In genomic region chr10:18891110-18891509, GRCm38 (mm10) we compare ENCODE assay signal across 25 mouse cellular contexts. TPM values are rescaled to one million over a fixed set of nuclear protein-coding genes. Genes with fewer than 3 reads are reported as not detected.
DNase-seq lines count a peak whose midpoint lies in the region; ATAC-seq and TF ChIP-seq lines count a peak whose summit lies in the region.
"Had no signal": no experiment of that assay in that cellular context is flagged by ENCODE, and none has a peak within 500 bp of the region (broad histone marks: within the 10 kb centered on the region; RNA-seq: fewer than 3 reads in every experiment).

No protein-coding gene starts in this region.

- H3K79me2 ChIP-seq in MEL (ENCODE audit: control insufficient read depth, insufficient read depth, low read length, poor library complexity) = no peaks in the 10 kb centered on the region

- peak; percentile 74 for ATAC-seq in granulocyte monocyte progenitor cell, adult 5-6 weeks (replicated peaks; ENCODE audit: poor library complexity, severe bottlenecking)
- peak; percentile 60 for ATAC-seq in megakaryocyte, adult 5-6 weeks (ENCODE audit: poor library complexity, severe bottlenecking)
- ATAC-seq: activated CD4-positive, CD25-positive, alpha-beta regulatory T cell, adult 4 months; forebrain, embryonic 14.5 days; hindbrain, embryonic 16.5 days had no signal

- peaks cover 0 to 30% of the 10 kb centered on the region in 2 experiments; a peak in 2 of 4 replicates for H3K36me3 ChIP-seq in MEL (ENCODE audit: control insufficient read depth in 1 of 2, insufficient read depth in 2 of 2, low read length in 2 of 2)
- H3K36me3 ChIP-seq: embryonic facial prominence, embryonic 12.5 days; heart, embryonic 10.5 days; heart, embryonic 15.5 days; limb, embryonic 12.5 days; liver, embryonic 15.5 days; lung, embryonic 15.5 days had no signal

- TF ChIP-seq EP300 in MEL (IDR thresholded peaks at IDR 0.05; ENCODE audit: low read depth in 1 of 2, low read length in 2 of 2) = peak; percentile 79 to 93

- TF ChIP-seq RAD21 in MEL (IDR thresholded peaks at IDR 0.05; ENCODE audit: low read depth, low read length) = no peak

- H3K27ac ChIP-seq in MEL (ENCODE audit: control insufficient read depth, low read depth, low read length) = peak overlapping the region; percentile 36; the same call in 1 of the 2 replicates
- H3K27ac ChIP-seq: embryonic facial prominence, embryonic 12.5 days; gastrocnemius, adult 2 months; heart, embryonic 10.5 days; heart, embryonic 15.5 days; kidney, postnatal 0 days; limb, embryonic 12.5 days; liver, embryonic 15.5 days; lung, embryonic 15.5 days had no signal

- no peaks in the 10 kb centered on the region for H3K9me3 ChIP-seq in MEL (replicated peaks; ENCODE audit: insufficient read depth, low read length)
- H3K9me3 ChIP-seq: embryonic facial prominence, embryonic 12.5 days; heart, embryonic 10.5 days; heart, embryonic 15.5 days; limb, embryonic 12.5 days; liver, embryonic 15.5 days; lung, embryonic 15.5 days had no signal

- H3K9ac ChIP-seq in MEL (ENCODE audit: control insufficient read depth, low read depth, low read length, poor library complexity, severe bottlenecking) = no peak overlapping the region
- H3K9ac ChIP-seq: embryonic facial prominence, embryonic 12.5 days; heart, embryonic 15.5 days; limb, embryonic 12.5 days; liver, embryonic 15.5 days; lung, embryonic 15.5 days had no signal

- no peak for TF ChIP-seq CTCF in MEL (IDR thresholded peaks at IDR 0.05 in 2 of 3, conservative IDR thresholded peaks at IDR 0.05 in 1 of 3; ENCODE audit: control insufficient read depth in 1 of 3, insufficient read depth in 1 of 3, low read depth in 2 of 3, low read length in 3 of 3, poor library complexity in 1 of 3, severe bottlenecking in 1 of 3)

- peak; percentile 67 for DNase-seq in MEL (ENCODE audit: low read depth, low spot score)
- DNase-seq in frontal cortex, adult 2 months (ENCODE audit: extremely low spot score in 1 of 2, low spot score in 1 of 2) = no peak
- DNase-seq in kidney, adult 9 months = no peak
- DNase-seq in left cerebral cortex, adult 8-10 months (ENCODE audit: low spot score in 2 of 2) = no peak
- DNase-seq: adrenal gland, adult 8-10 months; cerebellum, adult 11 months; cerebellum, adult 9-10 months; cerebellum, postnatal 36 days; embryo, embryonic 11 days; gastrocnemius, adult 2 months; kidney, adult 18-20 months; layer of hippocampus, postnatal 36 days; midbrain, embryonic 14.5 days had no signal

- H3K4me1 ChIP-seq in MEL (ENCODE audit: control insufficient read depth in 1 of 2, insufficient read depth in 2 of 2, low read length in 2 of 2) = peaks cover 17 to 19% of the 10 kb centered on the region in 2 experiments
- H3K4me1 ChIP-seq: embryonic facial prominence, embryonic 12.5 days; limb, embryonic 12.5 days had no signal

- no peaks in the 10 kb centered on the region for H3K27me3 ChIP-seq in MEL (ENCODE audit: control insufficient read depth in 1 of 2, insufficient read depth in 2 of 2, low read length in 2 of 2)
- H3K27me3 ChIP-seq: embryonic facial prominence, embryonic 12.5 days; heart, embryonic 15.5 days; limb, embryonic 12.5 days; liver, embryonic 15.5 days; lung, embryonic 15.5 days had no signal

- no peak overlapping the region for H3K4me3 ChIP-seq in MEL (ENCODE audit: control insufficient read depth in 1 of 2, insufficient read depth in 1 of 2, low read depth in 2 of 2, low read length in 2 of 2)
- H3K4me3 ChIP-seq: embryonic facial prominence, embryonic 12.5 days; gastrocnemius, adult 2 months; heart, embryonic 10.5 days; heart, embryonic 15.5 days; limb, embryonic 12.5 days; liver, embryonic 15.5 days; lung, embryonic 15.5 days had no signal

- no peak for TF ChIP-seq POLR2A in MEL (IDR thresholded peaks at IDR 0.05; ENCODE audit: control insufficient read depth in 1 of 2, insufficient read depth in 1 of 2, low read depth in 1 of 2, low read length in 2 of 2, poor library complexity in 1 of 2)

TF ChIP-seq in MEL, 35 proteins besides CTCF, POLR2A, EP300 and RAD21:
- TF ChIP-seq CHD1 (IDR thresholded peaks at IDR 0.05; ENCODE audit: low read depth, low read length) (no peak), SIN3A (IDR thresholded peaks at IDR 0.05; ENCODE audit: low read length) (0 out of 2 replicates have a peak, but pooled peaks have one; percentile 25), ETS1 (IDR thresholded peaks at IDR 0.05; ENCODE audit: low read depth, low read length) (peak; percentile 33; the same call in 1 of the 2 replicates), MXI1 (IDR thresholded peaks at IDR 0.05; ENCODE audit: low read depth, low read length) (no peak), MAX (IDR thresholded peaks at IDR 0.05; ENCODE audit: low read length) (no peak), CHD2 (IDR thresholded peaks at IDR 0.05; ENCODE audit: low read length) (no peak), MYC (IDR thresholded peaks at IDR 0.05; ENCODE audit: low read depth, low read length) (no peak), USF1 (IDR thresholded peaks at IDR 0.05; ENCODE audit: low read depth, low read length) (no peak), MAZ (IDR thresholded peaks at IDR 0.05; ENCODE audit: low read depth, low read length) (peak; percentile 22; the same call in 1 of the 2 replicates), POLR2AphosphoS5 (IDR thresholded peaks at IDR 0.05; ENCODE audit: borderline replicate concordance, low read depth, low read length) (no peak), TCF12 (IDR thresholded peaks at IDR 0.05; ENCODE audit: low read depth, low read length) (peak; percentile 89), ELF1 (IDR thresholded peaks at IDR 0.05; ENCODE audit: low read depth, low read length) (no peak), TAL1 (IDR thresholded peaks at IDR 0.05; ENCODE audit: low read length) (peak; percentile 79), UBTF (IDR thresholded peaks at IDR 0.05; ENCODE audit: borderline replicate concordance, insufficient read depth, low read depth, low read length) (no peak), GABPA (IDR thresholded peaks at IDR 0.05; ENCODE audit: low read depth, low read length) (no peak), BHLHE40 (IDR thresholded peaks at IDR 0.05; ENCODE audit: borderline replicate concordance, low read depth, low read length) (no peak), NRF1 (IDR thresholded peaks at IDR 0.05; ENCODE audit: insufficient read depth, low read depth, low read length, poor library complexity, severe bottlenecking) (no peak), JUND (IDR thresholded peaks at IDR 0.05; ENCODE audit: low read depth, low read length) (no peak), ZNF384 (IDR thresholded peaks at IDR 0.05; ENCODE audit: low read depth, low read length) (no peak), POLR2AphosphoS2 (IDR thresholded peaks at IDR 0.05; ENCODE audit: low read length) (no peak), GATA1 (IDR thresholded peaks at IDR 0.05; ENCODE audit: low read depth, low read length) (peak; percentile 86), USF2 (IDR thresholded peaks at IDR 0.05; ENCODE audit: borderline replicate concordance in 1 of 2, insufficient read depth in 1 of 2, low read depth in 1 of 2, low read length in 2 of 2) (no peak), SMC3 (IDR thresholded peaks at IDR 0.05; ENCODE audit: low read depth, low read length) (no peak), MYB (IDR thresholded peaks at IDR 0.05; ENCODE audit: low read depth, low read length) (peak; percentile 59; the same call in 1 of the 2 replicates), KAT2A (conservative IDR thresholded peaks at IDR 0.05; ENCODE audit: low read depth, low read length) (no peak), TBP (IDR thresholded peaks at IDR 0.05; ENCODE audit: low read depth, low read length) (no peak), MAFK (IDR thresholded peaks at IDR 0.05; ENCODE audit: borderline replicate concordance, low read depth, low read length) (no peak), ZMIZ1 (IDR thresholded peaks at IDR 0.05; ENCODE audit: low read depth, low read length) (no peak), HCFC1 (IDR thresholded peaks at IDR 0.05; ENCODE audit: low read depth, low read length) (no peak), ZKSCAN1 (IDR thresholded peaks at IDR 0.05; ENCODE audit: low read depth, low read length) (no peak), MEF2A (IDR thresholded peaks at IDR 0.05; ENCODE audit: extremely low read depth, insufficient replicate concordance, low read depth, low read length, poor library complexity, severe bottlenecking) (no peak), NELFE (IDR thresholded peaks at IDR 0.05; ENCODE audit: low read depth, low read length) (no peak), RCOR1 (IDR thresholded peaks at IDR 0.05; ENCODE audit: low read depth, low read length) (peak; percentile 75), E2F4 (IDR thresholded peaks at IDR 0.05; ENCODE audit: borderline replicate concordance, low read depth, low read length) (no peak)

RNA-seq across cellular contexts. Expression of gene Perp, which starts 46.3 kb away (rescaled TPM):
- total RNA-seq in MEL (2012; rRNA removed) = not detected in 2 replicates
- polyA plus RNA-seq in MEL (2012; ENCODE audit: insufficient read depth in 1 of 2, insufficient read length in 2 of 2, low read depth in 1 of 2, low replicate concordance in 2 of 2, missing spikeins in 1 of 2) = not detected
- 0.88 and 2.6 TPM in 2 replicates for total RNA-seq in granulocyte monocyte progenitor cell, adult 5-6 weeks (2014; fragmentation: Nextera tagmentation)
- total RNA-seq in granulocyte monocyte progenitor cell, adult 5-6 weeks (2017) = 2.0 and 2.7 TPM in 2 replicates
- 2.8 and 3.1 TPM in 2 replicates for total RNA-seq in megakaryocyte, adult 5-6 weeks (2015)
- 4.1 and 4.6 TPM in 2 replicates for total RNA-seq in megakaryocyte, adult 5-6 weeks (2017)
- polyA plus RNA-seq in frontal cortex, adult 2 months (2012; rRNA removed) = 6.9 and 8.0 TPM in 2 replicates
- 1 to 10 TPM; 4.4 to 6.5 (median 4.8) TPM for total RNA-seq in left cerebral cortex, adult 8-10 months (2022)
